Mouse (Mus musculus): ENCODE measurements around the gene Ctrb1. TPM values are rescaled to one million over a fixed set of nuclear protein-coding genes. Genes with fewer than 3 reads are reported as not detected.
"Not testable (repeated sequence)": the region's sequence is repeated elsewhere in the genome, so short reads cannot be mapped to it uniquely, and the experiment has no call there.

Gene Ctrb1
- total RNA-seq, 2 experiments from 2014 or later, result not detected

DNA sequence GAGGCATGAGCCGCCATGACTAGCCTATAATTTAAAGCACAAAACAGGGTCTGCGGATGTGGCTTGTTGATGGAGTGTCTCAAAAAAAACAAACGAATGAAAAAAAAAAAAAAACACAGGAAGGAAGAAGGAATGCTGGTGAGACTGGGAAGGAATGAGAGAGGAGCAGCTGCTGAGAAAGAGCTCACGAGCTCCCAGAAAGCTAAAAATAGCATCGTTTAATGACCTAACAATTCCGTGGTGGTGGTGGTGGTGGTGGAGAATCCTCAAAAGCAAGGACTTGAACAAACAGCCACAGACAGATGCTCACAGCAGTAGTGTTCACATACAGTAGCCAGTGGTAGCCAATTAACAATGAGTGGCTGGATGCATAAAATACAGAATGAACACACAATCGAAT, 4.6 kb upstream of the Ctrb1 start:
- no peak for DNase-seq
- intact Hi-C loops (cut with DNase I), result no loop called here

DNA sequence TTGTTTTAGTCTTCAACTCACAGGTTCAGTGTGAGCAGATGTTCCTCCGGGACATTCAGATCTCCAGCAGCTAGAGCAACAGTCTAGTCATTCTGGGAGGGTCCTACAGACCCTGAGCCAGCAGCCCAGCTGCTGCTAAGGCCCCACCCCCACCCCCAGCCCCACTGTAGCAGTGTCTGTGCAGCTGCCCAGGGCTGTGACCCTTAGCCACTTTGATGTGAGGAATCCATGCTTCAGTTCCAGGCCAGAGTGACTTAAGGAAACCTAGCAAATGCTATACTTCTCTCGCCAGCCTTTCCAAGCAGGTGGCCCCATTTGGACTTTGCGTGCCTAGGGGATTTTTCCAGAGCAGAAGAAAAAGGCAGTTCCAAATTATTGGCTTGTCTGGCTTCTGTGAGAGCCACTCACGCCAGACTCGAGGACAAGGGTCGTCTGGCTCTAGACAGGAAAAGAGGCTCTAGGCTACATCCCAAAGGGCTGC, 2.5 kb upstream of the Ctrb1 start:
- peak in 1 of 2 experiments; percentile 22 for DNase-seq
- intact Hi-C loops (cut with DNase I), result no loop called here

DNA sequence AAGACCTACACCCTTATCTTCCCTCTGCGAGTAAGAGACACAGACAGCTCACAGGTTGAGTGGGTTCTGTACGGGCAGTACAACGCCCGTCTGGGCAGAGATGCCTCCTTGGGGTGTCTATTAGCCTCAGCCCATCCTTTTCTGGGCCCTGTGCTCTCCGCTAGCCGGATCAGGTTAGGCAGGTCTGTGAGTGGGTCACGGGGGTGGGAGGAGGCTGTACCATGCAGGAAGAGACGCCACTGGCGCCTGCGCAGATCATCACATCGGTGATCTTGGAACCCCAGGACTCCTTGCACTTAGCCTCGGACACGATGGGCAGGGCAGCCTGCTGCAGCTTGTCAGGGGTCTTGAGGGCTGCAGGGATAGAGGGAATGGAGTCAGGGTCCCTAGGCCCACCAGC, 3.9 kb downstream of the Ctrb1 start:
- DNase-seq, result no peak
- intact Hi-C loops (cut with DNase I), result no loop called here

DNA sequence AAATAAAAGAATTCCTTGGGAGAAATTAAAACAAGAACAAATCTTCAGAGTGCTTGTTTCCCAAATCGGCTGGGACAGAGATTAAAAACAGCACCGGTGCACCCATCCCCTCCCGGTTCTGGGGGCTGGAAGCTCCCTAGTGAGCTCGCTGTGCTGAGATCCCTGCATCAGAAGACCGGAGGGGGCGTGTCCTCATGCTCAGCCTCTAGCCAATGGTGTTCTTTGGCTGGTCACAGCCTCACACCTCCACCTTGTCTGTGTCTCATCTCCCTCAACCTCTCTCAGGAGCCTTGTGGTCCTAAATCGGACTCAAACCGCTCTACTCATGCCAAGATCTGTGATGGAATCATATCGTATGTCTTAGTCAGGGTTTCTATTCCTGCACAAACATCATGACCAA, 8.3 kb downstream of the Ctrb1 start:
- intact Hi-C loops (cut with DNase I), result no loop called here
- no peak for DNase-seq

DNA sequence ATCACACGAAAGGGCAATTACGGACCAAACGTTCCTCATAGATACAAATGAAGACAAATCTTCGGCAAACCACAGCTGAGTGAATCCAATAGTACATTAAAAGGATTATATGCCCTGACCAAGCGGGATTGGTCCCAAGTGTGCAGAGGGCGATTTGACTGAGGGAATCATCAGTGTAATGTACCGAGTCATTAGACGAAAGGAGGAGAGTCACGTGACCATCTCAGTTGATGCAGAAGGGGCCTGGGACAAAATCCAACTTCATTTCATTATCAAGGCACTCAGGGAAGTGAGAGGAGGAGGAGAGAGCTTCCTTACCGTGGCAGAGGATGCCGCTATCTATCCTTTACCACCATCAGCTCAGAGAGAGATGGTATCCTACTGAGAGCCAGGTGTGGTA, 9.7 kb downstream of the Ctrb1 start:
- DNase-seq, result no peak
- intact Hi-C loops (cut with DNase I), result no loop called here

DNA sequence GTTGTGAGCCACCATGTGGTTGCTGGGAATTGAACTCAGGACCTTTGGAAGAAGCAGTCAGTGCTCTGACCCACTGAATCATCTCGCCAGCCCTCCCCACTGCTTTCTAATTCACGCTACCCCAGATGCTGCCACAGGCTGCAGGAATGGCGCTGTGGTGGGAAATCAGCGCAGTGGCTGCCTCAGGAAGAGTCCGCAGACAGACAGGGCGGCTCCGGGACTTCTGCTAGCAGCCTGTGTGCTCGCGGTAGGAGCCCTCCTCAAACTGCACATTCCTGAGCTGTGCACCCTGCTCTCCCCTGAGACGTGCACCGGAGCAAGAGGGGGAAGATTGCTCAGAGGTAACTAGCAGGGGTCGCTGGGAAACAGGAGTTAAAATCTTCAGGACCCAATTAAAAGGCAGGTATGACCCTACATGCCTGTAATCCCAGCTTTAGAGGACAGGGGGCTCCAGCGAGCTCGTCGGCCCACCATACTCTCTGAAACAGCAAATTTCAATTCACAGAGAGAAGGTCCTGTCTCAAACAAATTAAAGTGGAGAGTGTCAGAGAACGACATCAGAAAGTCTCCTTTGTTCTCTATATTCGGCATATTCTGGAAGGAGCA, 10.3 kb downstream of the Ctrb1 start:
- no peak for DNase-seq
- intact Hi-C loops (cut with DNase I), result no loop called here

GRCm38 (mm10) chr8:111678848-111679247, 12.0 kb downstream of the Ctrb1 start:
- intact Hi-C loops (cut with DNase I), result loop anchor here (2.0 to 5.0 kb wide), 5 partner anchors 88 to 313 kb away; partner anchors contain the start of gene Adat1
- no peak for DNase-seq

GRCm38 (mm10) chr8:111678111-111678510, 12.7 kb downstream of the Ctrb1 start:
- DNase-seq, result peak; percentile 59 to 61
- intact Hi-C loops (cut with DNase I), result loop anchor here (2.0 to 5.0 kb wide), 5 partner anchors 89 to 314 kb away; partner anchors contain the start of gene Adat1

DNA sequence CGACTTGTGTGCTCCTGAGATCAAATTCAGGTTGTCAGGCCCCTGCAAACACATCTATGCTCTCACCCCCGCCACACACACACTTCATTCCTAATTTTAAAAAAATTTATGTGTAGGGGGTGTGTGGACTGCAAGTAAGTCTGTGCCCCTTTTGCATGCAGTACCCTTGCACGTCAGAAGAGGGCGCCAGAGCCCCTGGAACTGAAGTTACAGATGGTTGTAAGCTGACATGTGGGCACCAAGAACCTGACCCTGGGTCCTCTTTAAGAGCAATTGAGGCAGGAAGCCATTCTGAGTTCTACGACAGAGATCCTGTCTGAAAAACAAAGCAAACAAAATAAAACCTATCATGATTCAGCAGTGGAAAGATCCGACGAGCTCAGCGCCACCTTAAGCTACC, 14.6 kb downstream of the Ctrb1 start:
- intact Hi-C loops (cut with DNase I), result loop anchor here (5.0 kb wide), 3 partner anchors 91 to 316 kb away; partner anchors contain the start of gene Adat1
- DNase-seq, result no peak

DNA sequence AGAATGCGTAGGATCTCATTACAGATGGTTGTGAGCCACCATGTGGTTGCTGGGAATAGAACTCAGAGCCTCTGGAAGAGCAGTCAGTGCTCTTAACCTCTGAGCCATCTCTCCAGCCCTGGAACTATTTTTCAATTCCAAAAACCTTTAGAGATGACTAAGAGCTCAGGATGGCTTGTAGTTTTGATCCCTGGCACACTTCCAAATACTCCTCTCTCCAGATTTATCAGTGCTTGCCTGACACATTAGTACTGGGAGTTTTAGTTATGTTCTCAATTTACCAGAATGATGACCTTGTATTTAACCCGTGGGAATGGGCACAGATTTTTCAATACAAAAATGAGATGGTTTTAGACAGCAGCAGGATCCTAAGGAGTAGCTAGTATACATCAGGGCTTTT, 24.1 kb downstream of the Ctrb1 start:
- intact Hi-C loops (cut with DNase I), result no loop called here
- no peak for DNase-seq

DNA sequence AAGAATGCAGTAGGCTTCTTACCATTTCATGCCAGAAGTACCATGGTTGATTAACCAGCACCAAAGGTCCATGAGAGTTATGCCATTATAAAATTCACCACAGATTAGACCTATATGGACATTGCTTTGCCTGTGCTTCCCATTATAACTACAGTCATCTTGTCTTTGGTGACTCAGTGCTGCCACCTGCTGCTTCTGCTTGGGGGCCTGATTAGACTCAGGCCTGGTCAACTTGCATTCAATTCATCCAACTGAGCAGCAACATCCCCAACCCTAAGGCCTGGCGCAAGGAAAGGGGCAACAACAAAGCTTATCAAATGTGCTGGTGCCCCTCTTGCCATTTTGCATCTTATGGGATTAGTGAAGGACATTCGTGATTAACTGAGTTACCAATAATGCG, 28.3 kb downstream of the Ctrb1 start:
- DNase-seq, result peak; percentile 80 to 91
- intact Hi-C loops (cut with DNase I), result loop anchor here (1.0 to 5.0 kb wide), 4 partner anchors 36 to 319 kb away; no protein-coding TSS in a partner anchor

DNA sequence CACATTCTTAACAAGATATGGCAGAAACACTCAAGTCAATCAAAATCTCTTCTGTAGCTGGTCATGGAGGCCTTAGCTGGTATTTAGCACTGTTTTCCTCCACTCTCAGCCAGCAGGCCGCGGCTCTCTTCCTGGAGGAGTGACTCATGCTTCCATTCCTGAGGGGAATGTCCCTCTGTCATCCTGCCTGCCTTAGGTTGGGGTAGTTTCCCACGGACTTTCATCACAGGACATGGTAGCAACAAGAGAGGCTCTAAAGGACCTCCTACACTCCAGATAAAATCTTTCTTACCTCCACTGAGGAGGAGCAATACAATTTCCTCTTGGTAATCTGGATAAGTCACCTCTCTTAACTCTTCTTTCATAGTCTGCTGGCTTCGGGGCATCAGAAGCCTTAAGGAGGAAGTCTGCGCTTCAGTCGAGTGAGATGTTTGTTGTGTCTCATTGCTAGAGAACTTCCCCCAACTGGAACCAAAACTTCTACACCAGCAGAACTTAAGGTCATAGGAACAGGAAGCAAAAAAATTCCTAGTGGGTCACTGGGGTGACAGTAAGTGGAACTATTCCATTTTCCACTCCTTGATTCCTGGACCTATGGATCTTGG, 31.9 kb downstream of the Ctrb1 start:
- intact Hi-C loops (cut with DNase I), result loop anchor here (1.0 kb wide), 1 partner anchor 15 kb away; no protein-coding TSS in a partner anchor
- DNase-seq, result peak in 1 of 2 experiments; percentile 31

DNA sequence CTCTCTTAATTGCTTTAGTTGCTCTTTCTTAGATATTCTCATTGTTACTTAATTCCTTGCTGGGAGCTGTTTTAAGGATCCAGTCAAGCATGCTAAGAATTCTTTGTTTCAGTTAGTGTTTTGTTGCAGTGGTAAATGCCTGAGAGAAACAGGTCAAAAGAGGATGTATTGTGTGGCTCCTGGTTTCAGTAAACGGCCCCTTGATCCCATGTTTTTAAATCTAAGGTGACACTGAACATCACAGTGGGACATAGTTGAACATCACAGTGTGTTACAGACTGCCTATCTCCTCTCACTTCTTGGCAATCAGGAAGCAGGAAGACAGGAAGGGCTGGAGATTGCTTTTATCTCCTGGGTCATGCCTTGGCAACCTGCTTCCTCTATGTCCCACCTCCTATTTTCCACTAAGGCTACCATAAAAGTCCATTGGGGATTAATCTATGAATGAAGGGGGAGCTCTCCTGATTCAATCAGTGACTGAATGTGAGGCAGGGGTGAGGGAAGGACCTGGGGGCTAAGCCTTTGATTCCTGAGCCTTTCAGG, 33.4 kb downstream of the Ctrb1 start:
- DNase-seq, result no peak
- intact Hi-C loops (cut with DNase I), result no loop called here

GRCm38 (mm10) chr8:111653524-111653923, 37.3 kb downstream of the Ctrb1 start:
- intact Hi-C loops (cut with DNase I), result no loop called here
- DNase-seq, result no peak

GRCm38 (mm10) chr8:111650651-111651050, 40.2 kb downstream of the Ctrb1 start:
- intact Hi-C loops (cut with DNase I), result no loop called here
- DNase-seq, result no peak

DNA sequence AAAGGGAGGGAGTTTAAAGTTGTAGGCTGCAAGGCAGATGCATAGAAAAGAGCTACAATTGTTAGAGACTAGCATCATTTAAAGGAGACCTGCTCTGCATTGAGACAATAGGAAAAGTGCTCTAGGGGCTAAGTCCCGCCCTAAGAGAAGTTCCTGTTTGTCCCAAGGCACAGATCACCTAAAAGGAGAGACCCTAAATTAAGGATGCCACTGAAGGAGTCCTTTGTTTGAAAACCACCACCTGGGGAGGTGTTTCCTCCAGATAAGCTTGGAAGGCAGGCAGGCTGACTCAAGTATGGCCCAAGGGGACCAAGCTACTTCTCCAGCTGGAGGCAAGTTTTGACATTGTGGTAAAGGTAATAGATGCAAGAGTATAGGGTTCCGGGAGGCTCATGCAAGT, 42.0 kb downstream of the Ctrb1 start:
- intact Hi-C loops (cut with DNase I), result no loop called here
- DNase-seq, result no peak

DNA sequence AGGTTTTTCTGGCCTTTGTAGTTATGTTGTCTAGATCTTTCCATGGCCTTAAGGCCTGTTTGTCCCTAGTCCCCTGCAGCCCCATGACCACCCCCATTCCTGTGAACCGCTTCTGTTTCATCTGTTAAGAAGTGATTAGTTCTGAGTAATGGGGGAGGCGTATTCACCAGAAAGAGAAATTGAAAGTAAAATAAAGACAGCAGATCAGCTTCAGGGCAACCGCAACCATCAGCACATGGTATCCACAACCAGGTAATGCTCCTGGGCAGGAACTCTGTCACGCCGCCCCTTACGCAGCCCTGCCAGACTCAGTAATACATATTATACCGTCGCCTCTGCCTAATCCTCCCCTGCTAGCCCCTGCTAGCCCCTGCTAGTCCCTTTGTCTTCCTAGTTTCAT, 45.1 kb downstream of the Ctrb1 start:
- DNase-seq, result no peak
- intact Hi-C loops (cut with DNase I), result no loop called here

GRCm38 (mm10) chr8:111644286-111645051, 46.3 kb downstream of the Ctrb1 start:
- intact Hi-C loops (cut with DNase I), result loop anchor here (1.0 kb wide), 1 partner anchor 14 kb away; no protein-coding TSS in a partner anchor
- not testable (repeated sequence) for DNase-seq

DNA sequence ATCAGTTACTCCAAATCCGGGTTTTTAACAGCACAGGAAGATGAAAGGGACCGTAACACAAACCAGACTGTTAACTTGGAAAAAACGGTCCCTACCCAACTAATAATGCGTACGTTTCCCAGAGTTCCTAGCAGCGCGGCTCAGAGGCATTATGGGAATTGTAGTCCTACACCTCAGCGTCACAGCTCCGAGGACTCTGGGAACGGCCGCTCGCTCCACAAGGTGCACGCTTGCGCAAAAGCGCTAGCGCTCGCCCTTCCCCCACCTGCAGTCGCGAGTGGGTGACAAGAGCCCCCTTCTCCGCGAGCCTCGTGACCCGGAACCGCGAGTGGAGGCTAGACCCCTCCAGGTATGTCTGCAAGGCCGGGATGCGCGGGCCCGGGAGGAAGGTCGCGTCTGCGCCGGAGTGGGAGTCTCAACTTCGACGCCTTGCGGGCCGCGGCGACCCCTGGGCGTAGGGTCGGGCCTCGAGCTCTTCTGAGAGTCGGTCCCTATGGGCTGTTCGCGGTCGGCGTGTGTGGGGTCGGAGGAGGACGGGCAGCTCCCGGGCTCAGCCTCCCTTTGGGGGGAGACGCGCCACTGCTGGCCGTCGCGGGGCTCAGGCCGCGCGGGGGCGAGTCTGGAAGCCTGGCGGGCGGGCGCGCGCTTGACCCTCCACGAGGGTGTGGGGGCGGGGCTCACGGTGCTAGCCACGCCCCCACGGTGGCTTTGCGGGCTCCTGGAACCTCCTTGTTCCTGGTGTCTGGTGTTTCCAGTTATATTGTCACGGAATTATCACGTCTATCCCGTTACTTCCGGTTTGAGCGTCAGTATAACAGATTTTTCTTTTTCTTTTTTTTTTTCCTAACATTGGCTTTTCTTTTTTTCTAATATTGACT, 47.3 kb downstream of the Ctrb1 start, which contains the start of gene Zfp1:
Gene Zfp1, plus strand, starts transcription at position 138 of the 878 bp plus-strand sequence.
- intact Hi-C loops (cut with DNase I), result loop anchor here (1.0 kb wide), 1 partner anchor 15 kb away; no protein-coding TSS in a partner anchor

GRCm38 (mm10) chr8:111642939-111643263, 47.9 kb downstream of the Ctrb1 start:
- intact Hi-C loops (cut with DNase I), result no loop called here
- no peak for DNase-seq

More for the DNA sequence above, 47.3 kb downstream of the Ctrb1 start, which contains the start of gene Zfp1:
- DNase-seq, result peak; percentile 88 to 93

Measured in heart, postnatal 36 days (tissue).